27 mouse cellular contexts compared by ENCODE assay signal in genomic region chr9:78292462-78292861, GRCm38 (mm10). TPM values are rescaled to one million over a fixed set of nuclear protein-coding genes. Genes with fewer than 3 reads are reported as not detected.
"Had no signal": no experiment of that assay in that cellular context is flagged by ENCODE, and none has a peak within 500 bp of the region (broad histone marks: within the 10 kb centered on the region; RNA-seq: fewer than 3 reads in every experiment).

No protein-coding gene starts in this region.

RNA-seq across cellular contexts. Expression of gene Gm10639, which starts 2.7 kb away (rescaled TPM):
- polyA plus RNA-seq: heart, embryonic 10.5 days; heart, embryonic 11.5 days; heart, embryonic 12.5 days; heart, embryonic 13.5 days; heart, embryonic 14.5 days; heart, embryonic 15.5 days; heart, embryonic 16.5 days; heart, postnatal 0 days; hindbrain, embryonic 10.5 days; hindbrain, embryonic 11.5 days; hindbrain, embryonic 12.5 days; hindbrain, embryonic 13.5 days; hindbrain, embryonic 14.5 days; hindbrain, embryonic 15.5 days; hindbrain, embryonic 16.5 days; hindbrain, postnatal 0 days; inflammation-experienced regulatory T-cells, adult 6 months; intestine, embryonic 14.5 days had no signal

RNA-seq across cellular contexts. Expression of gene Omt2a, which starts 22.1 kb away (rescaled TPM):
- polyA plus RNA-seq: heart, embryonic 10.5 days; heart, embryonic 11.5 days; heart, embryonic 12.5 days; heart, embryonic 13.5 days; heart, embryonic 14.5 days; heart, embryonic 15.5 days; heart, embryonic 16.5 days; heart, postnatal 0 days; hindbrain, embryonic 10.5 days; hindbrain, embryonic 11.5 days; hindbrain, embryonic 12.5 days; hindbrain, embryonic 13.5 days; hindbrain, embryonic 14.5 days; hindbrain, embryonic 15.5 days; hindbrain, embryonic 16.5 days; hindbrain, postnatal 0 days; inflammation-experienced regulatory T-cells, adult 6 months; intestine, embryonic 14.5 days; intestine, embryonic 15.5 days; intestine, embryonic 16.5 days; intestine, postnatal 0 days; kidney, adult 2 months; kidney, embryonic 14.5 days; kidney, embryonic 15.5 days; kidney, embryonic 16.5 days; kidney, postnatal 0 days; large intestine, adult 2 months had no signal

RNA-seq across cellular contexts. Expression of gene Omt2b, which starts 34.9 kb away (rescaled TPM):
- polyA plus RNA-seq: heart, embryonic 10.5 days; heart, embryonic 11.5 days; heart, embryonic 12.5 days; heart, embryonic 13.5 days; heart, embryonic 14.5 days; heart, embryonic 15.5 days; heart, embryonic 16.5 days; heart, postnatal 0 days; hindbrain, embryonic 10.5 days; hindbrain, embryonic 11.5 days; hindbrain, embryonic 12.5 days; hindbrain, embryonic 13.5 days; hindbrain, embryonic 14.5 days; hindbrain, embryonic 15.5 days; hindbrain, embryonic 16.5 days; hindbrain, postnatal 0 days; inflammation-experienced regulatory T-cells, adult 6 months; intestine, embryonic 14.5 days; intestine, embryonic 15.5 days; intestine, embryonic 16.5 days; intestine, postnatal 0 days; kidney, adult 2 months; kidney, embryonic 14.5 days; kidney, embryonic 15.5 days; kidney, embryonic 16.5 days; kidney, postnatal 0 days; large intestine, adult 2 months had no signal

RNA-seq across cellular contexts. Expression of gene Gm3776, which starts 35.5 kb away (rescaled TPM):
- polyA plus RNA-seq: heart, embryonic 10.5 days; heart, embryonic 11.5 days; heart, embryonic 12.5 days; heart, embryonic 13.5 days; heart, embryonic 14.5 days; heart, embryonic 15.5 days; heart, embryonic 16.5 days; hindbrain, embryonic 10.5 days; hindbrain, embryonic 11.5 days; hindbrain, embryonic 12.5 days; hindbrain, embryonic 13.5 days; hindbrain, embryonic 14.5 days; hindbrain, embryonic 15.5 days; hindbrain, embryonic 16.5 days; hindbrain, postnatal 0 days; inflammation-experienced regulatory T-cells, adult 6 months; kidney, embryonic 14.5 days had no signal
